Comparison of ENCODE assay signal across 10 mouse cellular contexts in genomic region chr2:33933606-33934510, GRCm38 (mm10). TPM values are rescaled to one million over a fixed set of nuclear protein-coding genes. Genes with fewer than 3 reads are reported as not detected.
A peak's percentile ranks its signal among the peaks of the same experiment; 100 is the strongest.
DNase-seq lines count a peak whose midpoint lies in the region; ATAC-seq and TF ChIP-seq lines count a peak whose summit lies in the region.
"Had no signal": no experiment of that assay in that cellular context is flagged by ENCODE, and none has a peak within 500 bp of the region (broad histone marks: within the 10 kb centered on the region; RNA-seq: fewer than 3 reads in every experiment).

No protein-coding gene starts in this region.

- no peak overlapping the region for H3K4me2 ChIP-seq in lung, embryonic 16.5 days (ENCODE audit: low read depth, low read length)
- no peak overlapping the region for H3K4me2 ChIP-seq in intestine, embryonic 15.5 days (replicated peaks)
- no peak overlapping the region for H3K4me2 ChIP-seq in stomach, embryonic 15.5 days
- H3K4me2 ChIP-seq: neural tube, embryonic 12.5 days had no signal

- H3K27ac ChIP-seq in lung, embryonic 16.5 days (ENCODE audit: low read length) = no peak overlapping the region
- no peak overlapping the region for H3K27ac ChIP-seq in intestine, embryonic 15.5 days
- no peak overlapping the region for H3K27ac ChIP-seq in stomach, embryonic 15.5 days
- H3K27ac ChIP-seq in thymus, adult 2 months (ENCODE audit: control insufficient read depth, insufficient read depth, low read length) = no peak overlapping the region
- H3K27ac ChIP-seq: liver, embryonic 14.5 days; neural tube, embryonic 12.5 days had no signal

- H3K9ac ChIP-seq in lung, embryonic 16.5 days (ENCODE audit: low read length) = no peak overlapping the region
- no peak overlapping the region for H3K9ac ChIP-seq in intestine, embryonic 15.5 days
- H3K9ac ChIP-seq in stomach, embryonic 15.5 days = no peak overlapping the region
- H3K9ac ChIP-seq: liver, embryonic 14.5 days; neural tube, embryonic 12.5 days had no signal

- no peak for TF ChIP-seq POLR2A in thymus, adult 2 months (IDR thresholded peaks at IDR 0.05; ENCODE audit: control insufficient read depth, extremely low read depth, insufficient read depth, low read length, poor library complexity)

- no peaks in the 10 kb centered on the region for H3K36me3 ChIP-seq in lung, embryonic 16.5 days (ENCODE audit: control insufficient read depth, insufficient read depth, low read length)
- no peaks in the 10 kb centered on the region for H3K36me3 ChIP-seq in intestine, embryonic 15.5 days
- no peaks in the 10 kb centered on the region for H3K36me3 ChIP-seq in stomach, embryonic 15.5 days
- no peaks in the 10 kb centered on the region for H3K36me3 ChIP-seq in thymus, adult 2 months (ENCODE audit: control insufficient read depth, insufficient read depth, low read length)
- H3K36me3 ChIP-seq: neural tube, embryonic 12.5 days had no signal

- H3K4me3 ChIP-seq in lung, embryonic 16.5 days (ENCODE audit: low read length) = no peak overlapping the region
- no peak overlapping the region for H3K4me3 ChIP-seq in intestine, embryonic 15.5 days (replicated peaks)
- no peak overlapping the region for H3K4me3 ChIP-seq in stomach, embryonic 15.5 days (replicated peaks)
- H3K4me3 ChIP-seq in thymus, adult 2 months (ENCODE audit: control insufficient read depth, insufficient read depth, low read length) = no peak overlapping the region
- H3K4me3 ChIP-seq: neural tube, embryonic 12.5 days had no signal

- no peak for ATAC-seq in CD4-positive, CD25-positive, alpha-beta regulatory T cell, adult 4 months
- peak; percentile 69 for ATAC-seq in lung, embryonic 16.5 days (ENCODE audit: low read depth)
- 0 out of 2 replicates have a peak, but pooled peaks have one; percentile 31 for ATAC-seq in intestine, embryonic 15.5 days
- ATAC-seq in stomach, embryonic 15.5 days (ENCODE audit: insufficient read depth, low FRiP score, low read depth) = peak; percentile 70
- no peak for ATAC-seq in activated CD4-positive, CD25-positive, alpha-beta regulatory T cell, adult 4 months

- DNase-seq in CD4-positive, CD25-positive, alpha-beta regulatory T cell, adult 2 months (ENCODE audit: low read depth, low spot score) = peak; percentile 12
- DNase-seq in lung, postnatal 25 days (ENCODE audit: low spot score) = no peak
- no peak for DNase-seq in thymus, adult 2 months

- no peaks in the 10 kb centered on the region for H3K4me1 ChIP-seq in lung, embryonic 16.5 days (replicated peaks; ENCODE audit: control insufficient read depth, insufficient read depth, low read length)
- no peaks in the 10 kb centered on the region for H3K4me1 ChIP-seq in intestine, embryonic 15.5 days (replicated peaks)
- H3K4me1 ChIP-seq in stomach, embryonic 15.5 days = no peaks in the 10 kb centered on the region
- H3K4me1 ChIP-seq in thymus, adult 2 months (replicated peaks; ENCODE audit: control insufficient read depth, insufficient read depth, low read length) = no peaks in the 10 kb centered on the region
- H3K4me1 ChIP-seq: neural tube, embryonic 12.5 days had no signal

- H3K27me3 ChIP-seq in lung, embryonic 16.5 days (ENCODE audit: control insufficient read depth, insufficient read depth, low read depth, low read length) = no peaks in the 10 kb centered on the region
- H3K27me3 ChIP-seq in intestine, embryonic 15.5 days (replicated peaks) = no peaks in the 10 kb centered on the region
- no peaks in the 10 kb centered on the region for H3K27me3 ChIP-seq in stomach, embryonic 15.5 days (replicated peaks)
- H3K27me3 ChIP-seq in thymus, adult 2 months (ENCODE audit: control insufficient read depth, insufficient read depth, low read length) = no peaks in the 10 kb centered on the region
- H3K27me3 ChIP-seq: neural tube, embryonic 12.5 days had no signal

- no peak for TF ChIP-seq CTCF in thymus, adult 2 months (IDR thresholded peaks at IDR 0.05; ENCODE audit: borderline replicate concordance, control insufficient read depth, extremely low read depth, insufficient read depth, low read length, poor library complexity)

- H3K9me3 ChIP-seq in lung, embryonic 16.5 days (ENCODE audit: control insufficient read depth, low read length) = no peaks in the 10 kb centered on the region
- H3K9me3 ChIP-seq in intestine, embryonic 15.5 days = no peaks in the 10 kb centered on the region
- no peaks in the 10 kb centered on the region for H3K9me3 ChIP-seq in stomach, embryonic 15.5 days
- H3K9me3 ChIP-seq: neural tube, embryonic 12.5 days had no signal

- 59% methylated on average over 10 of the region's 10 CpGs for WGBS in lung, embryonic 16.5 days
- 56% methylated on average over 10 of the region's 10 CpGs for WGBS in intestine, embryonic 15.5 days
- WGBS in stomach, embryonic 15.5 days = 60% methylated on average over 10 of the region's 10 CpGs
- 61% methylated on average over 10 of the region's 10 CpGs for WGBS in thymus, adult 2 months

RNA-seq across cellular contexts. Expression of gene Mvb12b, which starts 46.1 kb away (rescaled TPM):
- 1 to 10 TPM; 1.7 to 2.7 TPM for polyA plus RNA-seq in CD4-positive, CD25-positive, alpha-beta regulatory T cell, adult 4 months (2017; shearing (Covaris generic))
- polyA plus RNA-seq in lung, embryonic 16.5 days (2015; fragmentation: Nextera tagmentation; extraction: Ambion mirVana) = 19.2 and 21.6 TPM in 2 replicates
- polyA plus RNA-seq in intestine, embryonic 15.5 days (2015; fragmentation: Nextera tagmentation; extraction: Ambion mirVana) = 12.8 and 15.7 TPM in 2 replicates
- 17.8 and 19.9 TPM in 2 replicates for polyA plus RNA-seq in stomach, embryonic 15.5 days (2015; fragmentation: Nextera tagmentation; extraction: Ambion mirVana)
- 1 to 10 TPM; 1.4 to 2.3 TPM for polyA plus RNA-seq in activated CD4-positive, CD25-positive, alpha-beta regulatory T cell, adult 4 months (2017; shearing (Covaris generic))
- 79.3 and 94.9 TPM in 2 replicates for polyA plus RNA-seq in thymus, adult 2 months (2012; rRNA removed)

Comparison
In these comparisons a context has a peak if more than half of its experiments do, and no peak if none do; other contexts are left out.
1. ATAC-seq: peak in lung, embryonic 16.5 days (single experiment), intestine, embryonic 15.5 days (single experiment) and stomach, embryonic 15.5 days (single experiment); none in CD4-positive, CD25-positive, alpha-beta regulatory T cell, adult 4 months (single experiment) and activated CD4-positive, CD25-positive, alpha-beta regulatory T cell, adult 4 months (single experiment).